Mouse (Mus musculus) heart, postnatal 0 days (tissue): Measurements from ENCODE around the gene Slc17a5.

Source experiments
- CTCF ChIP-seq: IDR thresholded peaks from 2 replicates; pipeline ENCODE4 v1.5.1; 2016; ENCODE audit warnings: antibody characterized with exemption, control low read depth, low read depth
- EP300 ChIP-seq: IDR thresholded peaks from 2 replicates; pipeline ENCODE4 v1.6.1; 2016; ENCODE audit warnings: antibody characterized with exemption, low read depth

DNA sequence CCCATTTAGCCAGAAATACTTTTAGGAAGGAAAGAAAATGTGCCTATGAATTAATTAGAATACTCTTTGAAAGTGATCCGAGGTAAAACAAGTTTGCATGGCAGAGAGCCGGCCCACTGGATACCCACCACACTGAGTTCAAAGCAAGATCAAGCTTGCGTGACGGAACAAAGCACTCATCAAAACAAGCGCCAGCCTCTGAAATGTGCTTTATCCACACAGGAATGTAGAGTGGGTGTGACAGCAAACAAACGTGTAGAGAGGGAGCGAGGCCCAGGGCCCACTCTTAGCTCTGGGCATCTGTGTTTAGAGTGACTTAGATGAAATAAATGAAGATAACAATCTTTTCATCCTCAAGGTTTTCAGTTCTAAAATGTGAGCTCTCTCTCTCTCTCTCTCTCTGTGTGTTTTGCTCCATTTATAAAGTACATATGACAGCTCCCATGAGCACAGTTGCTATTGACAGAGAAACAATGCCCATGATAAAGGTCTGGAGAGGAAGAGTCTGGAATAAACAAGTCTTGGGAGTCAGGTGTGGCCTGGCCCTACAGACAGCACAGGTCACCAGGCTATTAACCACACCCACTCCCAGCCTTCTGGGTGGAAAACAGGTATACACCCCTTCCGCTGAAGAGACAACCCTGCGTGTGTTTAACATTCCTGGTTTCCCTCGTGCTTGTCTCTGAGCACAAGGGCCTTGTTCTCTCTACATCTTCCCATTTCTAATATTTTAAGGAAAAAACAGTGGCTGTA, 8.0 kb downstream of the Slc17a5 start:
- TF ChIP-seq CTCF, result no peak
- TF ChIP-seq EP300, result no peak
